13 mouse cellular contexts compared by ENCODE assay signal in the genomic region with DNA sequence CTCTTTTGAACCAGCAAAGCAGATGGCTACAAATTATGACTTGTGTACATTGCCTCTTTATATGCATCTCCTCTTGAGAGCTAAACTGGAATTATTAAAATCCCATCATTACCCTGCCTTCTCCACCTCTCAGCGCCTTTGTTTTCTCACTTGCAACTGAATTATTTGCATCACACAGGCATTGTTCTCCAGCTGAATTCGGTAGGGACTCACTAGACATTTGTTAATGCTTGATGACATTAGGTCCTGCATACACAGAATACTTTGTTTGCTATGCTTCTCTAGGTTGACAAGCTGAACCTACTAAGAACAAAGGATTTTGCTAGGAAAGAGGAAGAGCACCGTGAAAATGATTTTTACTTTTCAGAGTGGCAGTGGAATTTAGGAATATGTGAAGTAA.
DNase-seq lines count a peak whose midpoint lies in the region; ATAC-seq lines count a peak whose summit lies in the region.
"Had no signal": no experiment of that assay in that cellular context is flagged by ENCODE, and none has a peak within 500 bp of the region (broad histone marks: within the 10 kb centered on the region; RNA-seq: fewer than 3 reads in every experiment).

No protein-coding gene starts in this region.

- no peak overlapping the region for H3K4me3 ChIP-seq in forebrain, embryonic 16.5 days (replicated peaks; ENCODE audit: low read length)
- no peak overlapping the region for H3K4me3 ChIP-seq in midbrain, embryonic 11.5 days (ENCODE audit: low read depth, low read length)
- no peak overlapping the region for H3K4me3 ChIP-seq in liver, embryonic 11.5 days (ENCODE audit: low read depth, low read length)
- H3K4me3 ChIP-seq: erythroblast, embryonic 14.5 days; layer of hippocampus, adult 2 months had no signal

- no peak overlapping the region for H3K4me2 ChIP-seq in forebrain, embryonic 16.5 days (ENCODE audit: low read length)
- no peak overlapping the region for H3K4me2 ChIP-seq in midbrain, embryonic 11.5 days
- H3K4me2 ChIP-seq in liver, embryonic 11.5 days: no peak overlapping the region
- H3K4me2 ChIP-seq: lung, embryonic 14.5 days had no signal

- H3K27me3 ChIP-seq in forebrain, embryonic 16.5 days (replicated peaks; ENCODE audit: control insufficient read depth, insufficient read depth, low read length): no peaks in the 10 kb centered on the region
- no peaks in the 10 kb centered on the region for H3K27me3 ChIP-seq in midbrain, embryonic 11.5 days (ENCODE audit: control insufficient read depth, insufficient read depth, low read length)
- no peaks in the 10 kb centered on the region for H3K27me3 ChIP-seq in liver, embryonic 11.5 days (replicated peaks; ENCODE audit: control insufficient read depth, insufficient read depth, low read length)

- H3K9ac ChIP-seq in forebrain, embryonic 16.5 days (replicated peaks; ENCODE audit: low read depth, low read length): no peak overlapping the region
- H3K9ac ChIP-seq in midbrain, embryonic 11.5 days (ENCODE audit: low read length): no peak overlapping the region
- H3K9ac ChIP-seq in liver, embryonic 11.5 days (ENCODE audit: low read depth, low read length): no peak overlapping the region
- H3K9ac ChIP-seq: lung, embryonic 14.5 days had no signal

- ATAC-seq in forebrain, embryonic 16.5 days: peak; percentile 12
- peak; percentile 37 for ATAC-seq in midbrain, embryonic 11.5 days (ENCODE audit: low FRiP score)
- ATAC-seq in liver, embryonic 11.5 days (replicated peaks; ENCODE audit: low FRiP score): no peak

- 0 out of 2 replicates have a peak, but pooled peaks cover 10% of the 10 kb centered on the region for H3K4me1 ChIP-seq in forebrain, embryonic 16.5 days (replicated peaks; ENCODE audit: control insufficient read depth, insufficient read depth, low read length)
- peaks cover 6% of the 10 kb centered on the region; the same call in 1 of the 2 replicates for H3K4me1 ChIP-seq in midbrain, embryonic 11.5 days (ENCODE audit: control insufficient read depth, insufficient read depth, low read length)
- H3K4me1 ChIP-seq in liver, embryonic 11.5 days (replicated peaks; ENCODE audit: control insufficient read depth, insufficient read depth, low read length): no peaks in the 10 kb centered on the region

- H3K36me3 ChIP-seq in forebrain, embryonic 16.5 days (ENCODE audit: control insufficient read depth, insufficient read depth): no peaks in the 10 kb centered on the region
- H3K36me3 ChIP-seq in midbrain, embryonic 11.5 days (ENCODE audit: control insufficient read depth, insufficient read depth, low read length): no peaks in the 10 kb centered on the region
- no peaks in the 10 kb centered on the region for H3K36me3 ChIP-seq in liver, embryonic 11.5 days (ENCODE audit: control insufficient read depth, insufficient read depth, low read length)

- H3K27ac ChIP-seq in forebrain, embryonic 16.5 days (ENCODE audit: low read length): peak overlapping the region; percentile 48; the same call in 1 of the 2 replicates
- H3K27ac ChIP-seq in midbrain, embryonic 11.5 days (ENCODE audit: low read depth, low read length): no peak overlapping the region
- no peak overlapping the region for H3K27ac ChIP-seq in liver, embryonic 11.5 days (ENCODE audit: low read depth, low read length)
- H3K27ac ChIP-seq: layer of hippocampus, adult 2 months had no signal

- WGBS in forebrain, embryonic 16.5 days: 14% methylated on average over 3 of the region's 3 CpGs
- WGBS in midbrain, embryonic 11.5 days: 20% methylated on average over 3 of the region's 3 CpGs
- WGBS in liver, embryonic 11.5 days: 64% methylated on average over 3 of the region's 3 CpGs

- DNase-seq in embryo, embryonic 10 days (ENCODE audit: low spot score): peak; percentile 11
- DNase-seq in embryo, embryonic 11 days: no peak
- DNase-seq in midbrain, embryonic 11.5 days (ENCODE audit: low spot score, missing footprints): peak; percentile 89
- DNase-seq in retina, embryonic 14.5 days (ENCODE audit: low spot score): peak; percentile 78
- DNase-seq in thymus, postnatal 10 days (ENCODE audit: low spot score in 2 of 2): no peak
- no peak for DNase-seq in cerebellum, adult 8-10 months
- DNase-seq in liver, embryonic 11.5 days (ENCODE audit: low spot score): no peak
- DNase-seq: adrenal gland, postnatal 10 days; lung, embryonic 14.5 days; right cerebral cortex, postnatal 25 days had no signal

- H3K9me3 ChIP-seq in forebrain, embryonic 16.5 days (ENCODE audit: control insufficient read depth, low read length): no peaks in the 10 kb centered on the region
- no peaks in the 10 kb centered on the region for H3K9me3 ChIP-seq in midbrain, embryonic 11.5 days (ENCODE audit: control insufficient read depth, low read length)
- H3K9me3 ChIP-seq in liver, embryonic 11.5 days (ENCODE audit: control insufficient read depth, low read length): no peaks in the 10 kb centered on the region

Comparison
In these comparisons a context has a peak if more than half of its experiments do, and no peak if none do; other contexts are left out.
1. DNase-seq: peak in embryo, embryonic 10 days (single experiment), midbrain, embryonic 11.5 days (single experiment) and retina, embryonic 14.5 days (single experiment); none in embryo, embryonic 11 days (single experiment), thymus, postnatal 10 days (0 of 2), cerebellum, adult 8-10 months (single experiment) and liver, embryonic 11.5 days (single experiment).